Mouse (Mus musculus): ENCODE measurements around the gene Kdelc1. TPM values are rescaled to one million over a fixed set of nuclear protein-coding genes. Genes with fewer than 3 reads are reported as not detected.
A peak's percentile ranks its signal among the peaks of the same experiment; 100 is the strongest.

Gene Kdelc1
- total and polyA plus RNA-seq, 3 experiments: 0.16 TPM; not detected in 2

DNA sequence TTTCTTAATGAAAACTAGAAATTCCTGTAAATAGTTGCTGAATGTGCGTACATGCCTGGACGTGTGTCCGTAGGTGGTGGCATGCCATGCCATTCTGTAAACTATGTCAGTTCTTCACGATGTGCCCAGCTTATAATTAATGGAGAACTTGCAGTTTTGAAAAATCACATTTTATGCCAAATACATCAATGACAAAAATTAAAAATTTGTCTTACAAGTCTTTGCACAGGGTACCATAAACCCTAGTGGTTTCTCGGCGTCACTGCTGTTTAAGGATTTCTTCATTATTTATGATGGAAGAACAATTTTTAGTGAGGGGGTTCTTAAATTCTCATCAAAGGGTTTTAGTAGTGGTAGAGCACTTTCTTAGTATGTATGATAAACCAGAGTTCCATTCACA is 30.1 kb upstream of the Kdelc1 start:
- Histone ChIP-seq H3K27me3 (replicated peaks) (no peaks in the 10 kb centered on the region), H3K27ac (ENCODE audit: insufficient read depth, low read depth) (no peak overlapping the region), H3K4me3 (replicated peaks in 1 of 3; ENCODE audit: low read depth in 2 of 3, low read length in 2 of 3, poor library complexity in 1 of 3) (peak overlapping the region; percentile 75 to 85 (median 81)), H3K4me1 (ENCODE audit: control insufficient read depth in 1 of 2, insufficient read depth in 2 of 2) (peaks cover 0 to 11% of the 10 kb centered on the region in 2 experiments; a peak in 2 of 4 replicates), H3K4me2 (ENCODE audit: insufficient read depth, low read depth, poor library complexity, severe bottlenecking) (no peak overlapping the region; the same call in 1 of the 2 replicates), H3K9me3 (replicated peaks; ENCODE audit: low read length) (no peaks in the 10 kb centered on the region), H3K9ac (ENCODE audit: insufficient read depth, low read depth) (peak overlapping the region; percentile 93), H3K36me3 (replicated peaks in 1 of 2; ENCODE audit: control insufficient read depth in 1 of 2, insufficient read depth in 1 of 2, low read length in 1 of 2) (peaks cover 0 to 2% of the 10 kb centered on the region in 2 experiments), H3K79me2 (replicated peaks; ENCODE audit: control insufficient read depth, extremely low read depth, insufficient read depth, poor library complexity, severe bottlenecking) (peaks cover 2% of the 10 kb centered on the region; the same call in 1 of the 2 replicates)
- TF ChIP-seq GABPA (IDR thresholded peaks at IDR 0.05; ENCODE audit: insufficient replicate concordance, low read depth, low read length): no peak
- peak; percentile 15; the same call in 1 of the 2 replicates for TF ChIP-seq MXI1 (IDR thresholded peaks at IDR 0.05; ENCODE audit: low read depth, low read length)
- TF ChIP-seq MYC (IDR thresholded peaks at IDR 0.05; ENCODE audit: low read depth, low read length): no peak
- TF ChIP-seq USF1 (IDR thresholded peaks at IDR 0.05; ENCODE audit: low read depth, low read length): no peak
- peak in 1 of 2 experiments; percentile 34; a peak in 3 of 4 replicates for TF ChIP-seq CTCF (conservative IDR thresholded peaks at IDR 0.05 in 1 of 2, IDR thresholded peaks at IDR 0.05 in 1 of 2; ENCODE audit: low read depth in 2 of 2, low read length in 2 of 2)
- TF ChIP-seq CHD1 (IDR thresholded peaks at IDR 0.05; ENCODE audit: low read depth, low read length): peak; percentile 3; the same call in 1 of the 2 replicates
- TF ChIP-seq USF2 (conservative IDR thresholded peaks at IDR 0.05; ENCODE audit: low read depth, low read length): no peak
- no peak for TF ChIP-seq HCFC1 (IDR thresholded peaks at IDR 0.05; ENCODE audit: low read depth, low read length)
- in situ Hi-C loops (cut with MboI; ENCODE audit: low pct_ligation_motif_present, low pct_unique_long_range_greater_than_20kb, low sequenced_read_pairs): no loop called here
- peak; percentile 19 for DNase-seq (ENCODE audit: extremely low read depth)
- dilution Hi-C loops (cut with MboI; ENCODE audit: extremely low pct_ligation_motif_present, extremely low pct_unique_long_range_greater_than_20kb, low sequenced_read_pairs): no loop called here

- DNase-seq (ENCODE audit: extremely low read depth): peak; percentile 93
- peak within 1 kb of the TSS; percentile 4 for H3K27ac ChIP-seq (ENCODE audit: insufficient read depth, low read depth)
- H3K36me3 ChIP-seq (replicated peaks in 1 of 2; ENCODE audit: control insufficient read depth in 1 of 2, insufficient read depth in 1 of 2, low read length in 1 of 2): peaks cover 0 to 2% of the 10 kb centered on the region in 2 experiments
- peak within 1 kb of the TSS; percentile 81 for H3K4me2 ChIP-seq (ENCODE audit: insufficient read depth, low read depth, poor library complexity, severe bottlenecking)
- H3K9ac ChIP-seq (ENCODE audit: insufficient read depth, low read depth): peak within 1 kb of the TSS; percentile 93
- peaks cover 0 to 11% of the 10 kb centered on the region in 2 experiments; a peak in 2 of 4 replicates for H3K4me1 ChIP-seq (ENCODE audit: control insufficient read depth in 1 of 2, insufficient read depth in 2 of 2)
- H3K9me3 ChIP-seq (replicated peaks; ENCODE audit: low read length): no peaks in the 10 kb centered on the region
- dilution Hi-C loops (cut with MboI; ENCODE audit: extremely low pct_ligation_motif_present, extremely low pct_unique_long_range_greater_than_20kb, low sequenced_read_pairs) (no loop called here), in situ Hi-C loops (cut with MboI; ENCODE audit: low pct_ligation_motif_present, low pct_unique_long_range_greater_than_20kb, low sequenced_read_pairs) (no loop called here)
- peaks cover 2% of the 10 kb centered on the region; the same call in 1 of the 2 replicates for H3K79me2 ChIP-seq (replicated peaks; ENCODE audit: control insufficient read depth, extremely low read depth, insufficient read depth, poor library complexity, severe bottlenecking)
- H3K4me3 ChIP-seq (replicated peaks in 1 of 3; ENCODE audit: low read depth in 2 of 3, low read length in 2 of 3, poor library complexity in 1 of 3): peak within 1 kb of the TSS; percentile 75 to 85 (median 81)
- H3K27me3 ChIP-seq (replicated peaks): no peaks in the 10 kb centered on the region
- peak; percentile 67 for TF ChIP-seq IRF4 (IDR thresholded peaks at IDR 0.05; ENCODE audit: low read depth, low read length)
- TF ChIP-seq USF1 (IDR thresholded peaks at IDR 0.05; ENCODE audit: low read depth, low read length): no peak
- peak; percentile 74 for TF ChIP-seq HCFC1 (IDR thresholded peaks at IDR 0.05; ENCODE audit: low read depth, low read length)
- TF ChIP-seq ETS1 (conservative IDR thresholded peaks at IDR 0.05; ENCODE audit: low read depth, low read length): peak; percentile 42
- peak; percentile 37; the same call in 1 of the 2 replicates for TF ChIP-seq MXI1 (IDR thresholded peaks at IDR 0.05; ENCODE audit: low read depth, low read length)
- TF ChIP-seq CHD2 (IDR thresholded peaks at IDR 0.05; ENCODE audit: low read length): peak; percentile 76
- no peak for TF ChIP-seq SMC3 (IDR thresholded peaks at IDR 0.05; ENCODE audit: low read depth, low read length)
- TF ChIP-seq ZC3H11A (IDR thresholded peaks at IDR 0.05; ENCODE audit: low read depth, low read length): no peak
- TF ChIP-seq E2F4 (IDR thresholded peaks at IDR 0.05; ENCODE audit: insufficient replicate concordance, low read depth, low read length): peak; percentile 76; the same call in 1 of the 2 replicates
- TF ChIP-seq MAFK (IDR thresholded peaks at IDR 0.05; ENCODE audit: insufficient replicate concordance, low read length): peak; percentile 32; the same call in 1 of the 2 replicates
- TF ChIP-seq MYC (IDR thresholded peaks at IDR 0.05; ENCODE audit: low read depth, low read length): peak; percentile 44; the same call in 1 of the 2 replicates
- TF ChIP-seq CTCF (conservative IDR thresholded peaks at IDR 0.05 in 1 of 2, IDR thresholded peaks at IDR 0.05 in 1 of 2; ENCODE audit: low read depth in 2 of 2, low read length in 2 of 2): no peak
- no peak for TF ChIP-seq MAZ (IDR thresholded peaks at IDR 0.05; ENCODE audit: low read depth, low read length)
- TF ChIP-seq MEF2A (IDR thresholded peaks at IDR 0.05; ENCODE audit: borderline replicate concordance, low read depth, low read length): peak; percentile 65; the same call in 1 of the 2 replicates
- TF ChIP-seq SIN3A (IDR thresholded peaks at IDR 0.05; ENCODE audit: low read length): peak; percentile 67
- TF ChIP-seq ZNF384 (IDR thresholded peaks at IDR 0.05; ENCODE audit: low read depth, low read length): no peak
- TF ChIP-seq GABPA (IDR thresholded peaks at IDR 0.05; ENCODE audit: insufficient replicate concordance, low read depth, low read length): no peak
- TF ChIP-seq UBTF (IDR thresholded peaks at IDR 0.05; ENCODE audit: low read depth, low read length): 0 out of 2 replicates have a peak, but pooled peaks have one; percentile 50
- peak; percentile 72 for TF ChIP-seq BHLHE40 (IDR thresholded peaks at IDR 0.05; ENCODE audit: low read depth, low read length)
- TF ChIP-seq NRF1 (IDR thresholded peaks at IDR 0.05; ENCODE audit: low read depth, low read length): no peak
- TF ChIP-seq NELFE (IDR thresholded peaks at IDR 0.05; ENCODE audit: low read depth, low read length): peak; percentile 86; the same call in 1 of the 2 replicates
- peak; percentile 82 for TF ChIP-seq TCF12 (IDR thresholded peaks at IDR 0.05; ENCODE audit: low read depth, low read length)
- TF ChIP-seq JUN (IDR thresholded peaks at IDR 0.05; ENCODE audit: insufficient read depth, low read depth, low read length): no peak; the same call in 1 of the 2 replicates
- TF ChIP-seq KAT2A (IDR thresholded peaks at IDR 0.05; ENCODE audit: insufficient replicate concordance, low read length): 0 out of 2 replicates have a peak, but pooled peaks have one; percentile 37
- no peak for TF ChIP-seq RCOR1 (conservative IDR thresholded peaks at IDR 0.05; ENCODE audit: low read depth, low read length)
Measured at GRCm38 (mm10) chr1:44147563-44148381, 29.2 kb upstream of the Kdelc1 start, which contains the start of gene Ercc5. Ercc5 (plus strand) TSS chr1:44147744.
